Mouse (Mus musculus) G1E (cell line): ENCODE measurements around the gene Agtrap.

Experiments
- CTCF ChIP-seq: IDR thresholded peaks from 2 replicates; pipeline ENCODE4 v1.5.1; 2012; ENCODE audit warnings: low read depth, low read length, inconsistent platforms, mixed read lengths
- GATA1 ChIP-seq: IDR thresholded peaks from 2 replicates; pipeline ENCODE4 v1.6.1; 2012; ENCODE audit warnings: borderline replicate concordance, low read length, inconsistent platforms, mixed read lengths
- GATA2 ChIP-seq: IDR thresholded peaks from 2 replicates; pipeline ENCODE4 v1.6.1; 2012; ENCODE audit warnings: low read depth, low read length, inconsistent platforms, borderline replicate concordance
- TAL1 ChIP-seq: conservative IDR thresholded peaks from 2 replicates; pipeline ENCODE4 v1.6.1; 2012; ENCODE audit warnings: low read depth, low read length, inconsistent platforms, mixed read lengths

DNA sequence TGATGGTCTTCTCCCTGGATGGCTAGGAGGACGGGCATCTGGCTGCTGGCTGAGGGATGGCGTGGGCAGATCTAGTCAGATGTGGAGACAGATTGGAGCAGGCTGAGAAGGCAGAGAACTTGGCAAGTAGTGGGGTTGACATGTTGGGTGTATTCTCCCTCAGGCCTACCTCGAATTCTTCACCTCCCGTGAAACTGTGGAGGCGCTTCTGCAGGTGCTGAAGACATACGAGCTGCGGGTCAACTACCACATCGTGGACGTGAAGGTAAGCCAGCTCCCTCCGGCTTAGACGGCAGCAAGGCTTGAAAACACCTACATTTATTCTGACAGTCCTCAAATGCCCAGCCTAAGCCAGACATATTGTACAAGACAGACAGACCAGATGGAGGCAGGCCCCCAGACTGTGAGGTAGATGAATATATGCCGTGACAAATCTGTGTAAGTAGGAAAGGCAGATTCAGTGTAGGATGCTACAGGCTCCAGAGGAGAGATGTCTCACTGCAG is 34.4 kb downstream of the Agtrap start:
- TF ChIP-seq CTCF: no peak
- no peak for TF ChIP-seq GATA1
- no peak for TF ChIP-seq TAL1
- no peak for TF ChIP-seq GATA2
